Mouse (Mus musculus): Measurements from ENCODE around the gene Gm3173. TPM values are rescaled to one million over a fixed set of nuclear protein-coding genes. Genes with fewer than 3 reads are reported as not detected.
A peak's percentile ranks its signal among the peaks of the same experiment; 100 is the strongest.
"Not testable (repeated sequence)": the region's sequence is repeated elsewhere in the genome, so short reads cannot be mapped to it uniquely, and the experiment has no call there.

The Gm3173 gene
- not detected in 2 replicates for polyA plus RNA-seq (2015; fragmentation: Nextera tagmentation; extraction: Ambion mirVana)

DNA sequence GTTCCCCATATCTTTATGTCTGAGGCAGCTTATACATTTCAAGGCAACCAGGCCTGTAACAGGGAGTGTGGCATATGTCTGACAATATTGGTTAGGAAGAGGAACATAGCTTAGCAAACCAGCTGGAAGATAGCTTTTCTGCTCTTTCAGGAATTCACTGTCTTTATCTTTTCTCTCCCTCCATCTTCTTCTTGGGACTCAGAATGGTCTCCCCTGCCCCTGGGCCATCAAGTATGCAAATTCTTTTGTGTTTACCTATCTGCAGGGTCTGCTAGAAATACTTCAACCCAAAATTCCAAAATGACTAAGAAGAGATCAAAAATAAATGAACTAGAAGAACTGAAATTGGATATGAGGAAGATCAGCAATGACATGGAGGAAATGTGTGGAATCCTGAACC is at the start of gene Gm3173:
Gm3173 (plus strand) TSS at position 301 of the 400 bp plus-strand sequence.
- H3K36me3 ChIP-seq; H3K4me3 ChIP-seq; H3K9me3 ChIP-seq; H3K27me3 ChIP-seq; H3K27ac ChIP-seq; H3K4me1 ChIP-seq; H3K4me2 ChIP-seq; ATAC-seq (ENCODE audit: insufficient number of reproducible peaks, insufficient read depth, low FRiP score, low TSS enrichment, low read depth); H3K9ac ChIP-seq: not testable (repeated sequence)

DNA sequence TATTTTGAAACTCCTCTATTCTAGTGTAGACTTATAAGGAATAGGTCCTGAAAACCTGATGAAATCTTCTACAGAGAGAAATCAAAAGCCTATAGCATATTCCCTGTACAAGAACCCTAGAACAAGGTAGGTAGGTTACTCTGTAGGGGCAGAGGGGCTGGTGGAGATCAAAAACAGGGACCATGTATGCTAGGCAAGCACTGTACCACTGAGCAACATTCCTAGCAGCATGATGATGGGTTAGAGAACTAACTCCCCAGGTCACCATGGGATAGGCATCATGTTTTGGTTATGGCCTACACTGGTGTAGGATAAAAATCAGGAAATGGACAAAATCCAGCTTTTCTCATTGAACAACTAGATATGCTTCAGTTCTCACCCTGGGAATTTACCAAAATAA is 45.2 kb upstream of the Gm3173 start:
- not testable (repeated sequence) for ATAC-seq (ENCODE audit: insufficient number of reproducible peaks, insufficient read depth, low FRiP score, low TSS enrichment, low read depth); H3K27me3 ChIP-seq; H3K36me3 ChIP-seq; H3K9ac ChIP-seq; H3K9me3 ChIP-seq; H3K4me2 ChIP-seq; H3K27ac ChIP-seq; H3K4me3 ChIP-seq; H3K4me1 ChIP-seq

DNA sequence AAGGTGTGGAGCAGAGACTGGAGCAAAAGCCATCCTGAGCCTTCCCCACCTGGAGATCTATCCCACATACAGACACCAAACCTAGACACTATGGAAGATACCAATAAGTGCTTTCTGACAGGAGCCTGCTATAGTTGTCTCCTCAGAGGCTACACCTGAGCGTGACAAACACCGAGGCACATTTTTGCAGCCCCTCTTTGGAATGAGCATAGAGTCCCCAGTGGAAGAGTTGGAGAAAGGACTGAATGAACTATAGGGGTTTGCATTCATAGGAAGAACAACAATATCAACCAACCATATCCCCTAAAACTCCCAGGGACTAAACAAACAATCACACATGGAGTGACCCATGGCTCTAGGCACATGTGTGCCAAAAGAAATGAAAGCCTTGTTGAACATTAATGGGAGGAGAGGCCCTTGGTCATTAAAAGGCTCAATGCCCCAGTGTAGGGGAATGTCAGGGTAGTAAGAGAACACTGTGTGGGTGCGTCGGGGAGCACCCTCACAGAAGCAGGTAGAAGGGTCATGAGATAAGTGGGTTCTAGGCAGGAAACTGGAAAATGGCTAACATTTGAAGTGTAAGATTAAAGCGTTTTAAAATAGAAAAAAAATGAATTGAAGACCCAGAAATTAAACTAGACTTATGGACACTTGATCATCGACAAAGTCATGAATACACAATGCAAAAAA is 37.8 kb upstream of the Gm3173 start:
- H3K4me1 ChIP-seq; H3K9me3 ChIP-seq; H3K4me3 ChIP-seq; H3K9ac ChIP-seq; H3K36me3 ChIP-seq; H3K4me2 ChIP-seq; H3K27ac ChIP-seq; ATAC-seq (ENCODE audit: insufficient number of reproducible peaks, insufficient read depth, low FRiP score, low TSS enrichment, low read depth); H3K27me3 ChIP-seq: not testable (repeated sequence)
- WGBS = 82% methylated on average over 4 of the region's 6 CpGs

DNA sequence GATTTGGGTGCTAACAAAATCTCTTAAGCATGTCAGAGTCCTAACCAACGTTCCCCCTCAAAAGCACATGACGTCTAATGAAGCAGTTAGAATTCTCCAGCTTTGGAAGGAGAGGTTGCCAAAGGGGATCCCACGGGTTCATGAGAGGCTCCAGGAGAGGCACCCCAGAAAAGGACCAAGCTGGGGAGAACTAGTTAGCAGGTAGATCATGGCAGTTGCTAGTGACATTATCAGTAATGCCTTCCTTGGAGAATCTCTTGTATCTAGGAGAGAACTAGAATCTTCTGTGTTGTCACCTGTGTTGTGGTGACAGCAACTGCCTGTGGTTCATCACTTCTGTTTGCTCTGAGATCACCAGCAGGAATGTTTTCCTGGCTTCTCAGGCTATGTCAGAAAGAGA is 33.6 kb upstream of the Gm3173 start, which contains the start of gene Gm3159:
Gm3159 (plus strand) TSS at position 301 of the 400 bp plus-strand sequence.
- H3K4me2 ChIP-seq; H3K4me3 ChIP-seq; H3K27ac ChIP-seq; H3K36me3 ChIP-seq; H3K27me3 ChIP-seq; ATAC-seq (ENCODE audit: insufficient number of reproducible peaks, insufficient read depth, low FRiP score, low TSS enrichment, low read depth); H3K9me3 ChIP-seq; H3K9ac ChIP-seq; H3K4me1 ChIP-seq: not testable (repeated sequence)
- 65% methylated on average over 2 of the region's 3 CpGs for WGBS

DNA sequence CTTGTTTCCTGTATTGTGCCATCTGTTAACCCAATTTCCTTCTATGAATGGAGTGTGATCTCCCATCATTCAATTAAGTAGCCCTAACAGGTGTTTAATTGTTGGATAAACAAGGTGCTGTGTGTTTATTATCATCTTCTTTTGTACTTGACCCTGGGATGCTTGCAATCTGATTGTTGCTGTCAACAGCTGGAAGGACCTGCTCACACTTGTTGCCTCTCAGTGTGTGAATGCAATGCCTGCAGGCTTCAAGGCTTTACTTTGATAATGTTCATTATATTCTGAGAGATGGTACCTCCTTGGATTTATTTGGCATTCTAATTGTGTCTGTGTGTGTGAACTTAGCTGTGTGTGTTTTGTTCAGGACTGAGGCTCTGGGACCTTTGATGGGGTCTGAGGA is 32.2 kb upstream of the Gm3173 start:
- not testable (repeated sequence) for ATAC-seq (ENCODE audit: insufficient number of reproducible peaks, insufficient read depth, low FRiP score, low TSS enrichment, low read depth); H3K4me3 ChIP-seq; H3K36me3 ChIP-seq; H3K4me2 ChIP-seq; H3K27ac ChIP-seq; H3K9me3 ChIP-seq; H3K9ac ChIP-seq; H3K27me3 ChIP-seq; H3K4me1 ChIP-seq

DNA sequence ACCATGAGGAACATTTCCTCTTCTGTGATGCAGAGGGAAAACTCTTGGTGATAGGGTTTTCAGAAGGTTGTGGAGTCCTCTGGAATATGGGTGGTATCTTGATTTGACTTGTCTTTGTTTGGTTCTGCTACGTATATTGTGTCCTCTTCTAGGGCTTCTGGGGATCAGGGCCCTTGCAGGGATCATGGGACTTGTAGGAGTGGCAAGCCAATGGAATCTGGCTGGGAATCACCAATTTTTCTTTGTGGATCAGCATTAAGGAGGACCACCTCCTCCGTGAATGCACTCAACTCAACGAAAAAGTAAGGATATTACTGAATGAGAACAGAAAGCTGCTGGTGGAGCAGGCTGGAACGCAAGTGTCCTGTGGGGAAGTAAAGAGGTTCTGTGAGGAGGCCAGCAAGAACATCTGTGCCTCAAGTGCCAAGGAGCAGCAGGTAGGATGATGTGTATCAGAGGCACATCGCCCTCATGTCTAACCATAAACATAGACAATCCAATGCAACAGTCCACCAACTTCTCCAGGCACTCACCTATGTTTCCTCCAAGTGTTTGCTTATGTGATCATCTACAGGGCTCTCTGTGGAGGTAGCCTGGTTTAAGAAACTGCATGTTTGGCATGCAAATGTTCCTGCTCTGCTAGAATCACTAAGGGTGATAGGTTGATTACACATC is 30.5 kb upstream of the Gm3173 start:
- H3K36me3 ChIP-seq; H3K4me2 ChIP-seq; H3K9me3 ChIP-seq; H3K4me3 ChIP-seq; H3K4me1 ChIP-seq; H3K9ac ChIP-seq; H3K27ac ChIP-seq; H3K27me3 ChIP-seq; ATAC-seq (ENCODE audit: insufficient number of reproducible peaks, insufficient read depth, low FRiP score, low TSS enrichment, low read depth): not testable (repeated sequence)
- WGBS = 89% methylated on average over 5 of the region's 5 CpGs

DNA sequence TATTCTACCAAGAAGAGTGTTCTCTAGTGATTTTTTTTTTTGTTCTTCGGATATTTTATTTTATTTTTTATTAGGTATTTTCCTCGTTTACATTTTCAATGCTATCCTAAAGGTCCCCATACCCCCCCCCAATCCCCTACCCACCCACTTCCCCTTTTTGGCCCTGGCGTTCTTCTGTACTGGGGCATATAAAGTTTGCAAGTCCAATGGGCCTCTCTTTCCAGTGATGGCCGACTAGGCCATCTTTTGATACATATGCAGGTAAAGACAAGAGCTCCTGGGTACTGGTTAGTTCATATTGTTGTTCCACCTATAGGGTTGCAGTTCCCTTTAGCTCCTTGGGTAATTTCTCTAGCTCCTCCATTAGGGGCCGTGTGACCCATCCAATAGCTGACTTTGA is 29.5 kb upstream of the Gm3173 start:
- WGBS = 78% methylated on average over 5 of the region's 5 CpGs
- not testable (repeated sequence) for H3K27me3 ChIP-seq; H3K27ac ChIP-seq; H3K4me3 ChIP-seq; H3K9me3 ChIP-seq; H3K9ac ChIP-seq; ATAC-seq (ENCODE audit: insufficient number of reproducible peaks, insufficient read depth, low FRiP score, low TSS enrichment, low read depth); H3K4me2 ChIP-seq; H3K4me1 ChIP-seq; H3K36me3 ChIP-seq

DNA sequence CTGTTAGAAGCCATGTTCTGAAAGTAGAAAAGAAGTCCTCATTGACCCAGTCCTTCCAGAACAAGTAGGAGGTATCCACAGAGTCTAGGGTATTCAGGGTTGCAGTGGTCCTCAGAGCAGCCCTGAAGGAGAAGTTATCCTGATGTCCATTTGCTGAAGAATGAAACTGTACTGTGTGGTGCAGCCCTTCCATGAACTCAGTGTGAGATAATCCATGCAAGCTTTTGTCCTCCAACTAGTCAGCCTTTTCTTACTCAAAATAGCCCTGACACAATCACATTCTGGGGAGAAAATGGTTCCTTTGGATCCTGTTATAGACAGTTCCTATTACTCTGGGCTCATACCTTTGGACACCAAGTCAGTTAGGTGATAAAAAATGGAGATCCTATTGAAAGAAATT is 27.0 kb upstream of the Gm3173 start:
- H3K4me2 ChIP-seq; H3K4me1 ChIP-seq; H3K9me3 ChIP-seq; H3K4me3 ChIP-seq; H3K9ac ChIP-seq; ATAC-seq (ENCODE audit: insufficient number of reproducible peaks, insufficient read depth, low FRiP score, low TSS enrichment, low read depth); H3K27ac ChIP-seq; H3K36me3 ChIP-seq; H3K27me3 ChIP-seq: not testable (repeated sequence)

DNA sequence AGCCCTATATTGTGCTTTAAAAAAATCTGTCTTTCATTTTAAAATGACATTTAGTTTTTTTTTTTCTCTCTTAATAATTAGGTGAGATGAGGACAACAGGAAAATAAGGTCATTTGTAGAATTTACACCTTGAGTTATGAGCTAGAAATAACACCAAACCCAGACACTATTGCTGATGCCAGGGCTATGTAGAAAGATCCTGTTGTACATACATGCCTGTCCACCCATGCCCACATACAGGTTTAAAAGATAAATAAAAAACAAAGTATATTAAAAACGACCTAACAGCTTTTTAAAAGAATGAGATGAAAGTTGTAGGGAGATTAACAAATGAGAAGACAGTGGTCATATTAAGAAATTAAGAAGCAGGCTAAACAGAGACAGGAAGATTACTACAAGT is 20.9 kb upstream of the Gm3173 start:
- 38% methylated on average over 1 of the region's 1 CpGs for WGBS
- H3K36me3 ChIP-seq; H3K4me1 ChIP-seq; H3K27me3 ChIP-seq; H3K9ac ChIP-seq; ATAC-seq (ENCODE audit: insufficient number of reproducible peaks, insufficient read depth, low FRiP score, low TSS enrichment, low read depth); H3K4me2 ChIP-seq; H3K4me3 ChIP-seq; H3K27ac ChIP-seq; H3K9me3 ChIP-seq: not testable (repeated sequence)

DNA sequence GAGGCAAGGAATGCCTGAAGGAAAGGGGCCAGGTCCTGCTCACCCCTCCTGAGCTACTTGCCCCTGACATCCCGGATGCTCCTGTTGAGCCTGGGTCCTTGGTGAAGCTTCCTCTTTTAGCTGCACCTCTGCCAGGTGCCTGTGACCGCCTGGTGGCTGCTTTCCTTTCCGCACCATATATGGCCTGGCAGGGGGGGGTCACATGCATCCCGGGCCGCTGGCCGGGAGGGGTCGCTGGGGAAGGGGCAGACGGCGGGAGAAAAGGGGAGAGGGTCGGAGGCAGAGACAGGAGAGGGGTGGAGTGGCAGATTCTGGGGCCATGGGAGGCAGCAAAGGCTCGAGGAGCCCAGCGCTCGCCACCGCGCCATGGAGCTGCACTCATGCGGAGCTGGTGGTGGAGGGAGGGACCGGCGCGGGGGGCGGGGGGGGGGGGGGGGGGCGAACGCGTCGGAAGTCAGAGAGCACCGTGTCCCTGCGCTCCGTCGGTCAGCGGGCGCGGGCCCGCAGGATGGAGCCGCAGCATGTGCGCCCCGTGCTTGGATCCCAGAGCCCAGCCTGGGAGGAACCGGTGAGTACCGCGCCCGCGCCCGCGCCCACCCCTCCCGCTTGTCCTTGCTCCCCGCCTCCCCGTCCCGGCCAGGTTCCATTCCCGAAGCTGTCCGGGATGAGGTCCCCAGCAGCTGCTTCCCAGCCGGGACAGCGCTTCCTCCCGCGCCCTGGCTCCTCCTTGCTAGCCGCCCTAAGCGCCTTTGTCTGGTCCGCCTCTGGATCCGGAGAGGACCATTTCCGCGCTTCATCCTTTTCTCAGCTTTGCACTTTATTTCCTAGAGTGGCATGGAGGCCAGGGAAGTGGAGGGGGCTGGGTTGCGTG is 15.6 kb upstream of the Gm3173 start, which contains the start of gene Gm3164:
Gm3164 (plus strand) TSS at position 484 of the 871 bp plus-strand sequence.
- Histone ChIP-seq H3K9ac (peak within 1 kb of the TSS; percentile 52; the same call in 1 of the 2 replicates), H3K4me3 (peak within 1 kb of the TSS; percentile 44), H3K4me2 (peak within 1 kb of the TSS; percentile 69)
- ATAC-seq (ENCODE audit: insufficient number of reproducible peaks, insufficient read depth, low FRiP score, low TSS enrichment, low read depth); H3K27ac ChIP-seq; H3K27me3 ChIP-seq; H3K36me3 ChIP-seq; H3K9me3 ChIP-seq; H3K4me1 ChIP-seq: not testable (repeated sequence)
- WGBS = under 1% methylated on average over 25 of the region's 59 CpGs

DNA sequence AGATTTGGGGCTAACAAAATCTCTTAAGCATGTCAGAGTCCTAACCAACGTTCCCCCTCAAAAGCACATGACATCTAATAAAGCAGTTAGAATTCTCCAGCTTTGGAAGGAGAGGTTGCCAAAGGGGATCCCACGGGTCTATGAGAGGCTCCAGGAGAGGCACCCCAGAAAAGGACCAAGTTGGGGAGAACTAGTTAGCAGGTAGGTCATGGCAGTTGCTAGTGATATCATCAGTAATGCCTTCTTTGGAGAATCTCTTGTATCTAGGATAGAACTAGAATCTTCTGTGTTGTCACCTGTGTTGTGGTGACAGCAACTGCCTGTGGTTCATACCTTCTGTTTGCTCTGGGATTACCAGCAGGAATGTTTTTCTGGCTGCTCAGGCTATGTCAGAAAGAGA is 50.7 kb downstream of the Gm3173 start, which contains the start of gene Gm3182:
Gm3182 (plus strand) TSS at position 301 of the 400 bp plus-strand sequence.
- not testable (repeated sequence) for ATAC-seq (ENCODE audit: insufficient number of reproducible peaks, insufficient read depth, low FRiP score, low TSS enrichment, low read depth); H3K4me1 ChIP-seq; H3K27ac ChIP-seq; H3K4me3 ChIP-seq; H3K9me3 ChIP-seq; H3K27me3 ChIP-seq; H3K36me3 ChIP-seq; H3K4me2 ChIP-seq; H3K9ac ChIP-seq
- WGBS = 88% methylated on average over 1 of the region's 2 CpGs

DNA sequence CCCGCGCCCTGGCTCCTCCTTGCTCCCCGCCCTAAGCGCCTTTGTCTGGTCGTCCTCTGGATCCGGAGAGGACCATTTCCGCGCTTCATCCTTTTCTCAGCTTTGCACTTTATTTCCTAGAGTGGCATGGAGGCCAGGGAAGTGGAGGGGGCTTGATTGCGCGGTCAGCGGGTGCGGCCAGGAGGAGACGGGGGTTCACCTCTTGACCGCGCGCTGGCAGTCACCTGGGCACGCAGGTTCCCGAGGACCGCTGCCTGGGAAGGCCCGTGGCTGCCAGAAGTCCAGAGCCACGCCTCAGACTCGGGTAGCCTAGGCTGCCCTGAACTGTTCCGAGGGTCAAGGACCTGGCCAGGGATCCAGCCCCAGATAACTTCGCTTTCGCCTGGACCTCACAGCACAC is 68.6 kb downstream of the Gm3173 start:
- not testable (repeated sequence) for H3K9ac ChIP-seq; H3K9me3 ChIP-seq; H3K36me3 ChIP-seq; H3K4me1 ChIP-seq; H3K27me3 ChIP-seq; H3K27ac ChIP-seq; ATAC-seq (ENCODE audit: insufficient number of reproducible peaks, insufficient read depth, low FRiP score, low TSS enrichment, low read depth)
- Histone ChIP-seq H3K4me3 (peak overlapping the region; percentile 38), H3K4me2 (peak overlapping the region; percentile 58)
- WGBS = 2% methylated on average over 17 of the region's 25 CpGs

Measured in embryonic facial prominence, embryonic 13.5 days (tissue).